Mouse (Mus musculus): ENCODE results near the gene Slc48a1.

Gene Slc48a1

DNA sequence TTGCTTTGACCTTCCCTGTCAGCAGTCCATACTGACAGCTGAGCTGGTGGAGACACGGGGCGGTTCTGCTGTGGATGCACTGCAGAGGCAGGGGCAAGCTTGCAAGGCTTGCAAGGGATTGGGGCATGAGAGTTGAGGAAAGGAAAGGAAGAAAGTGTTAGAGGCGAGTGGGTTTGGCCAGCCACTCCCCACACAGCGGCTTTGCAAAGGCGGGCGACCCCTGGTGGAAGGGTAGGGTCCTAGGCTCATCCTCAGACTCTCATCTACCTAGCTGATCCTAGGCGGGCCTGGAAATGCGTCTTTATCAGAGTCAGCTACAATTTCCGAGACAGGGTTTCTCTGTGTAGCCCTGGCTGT is 4.4 kb downstream of the Slc48a1 start:
- DNase-seq (ENCODE audit: low spot score in 2 of 2), result peak in 1 of 2 experiments; percentile 32

DNA sequence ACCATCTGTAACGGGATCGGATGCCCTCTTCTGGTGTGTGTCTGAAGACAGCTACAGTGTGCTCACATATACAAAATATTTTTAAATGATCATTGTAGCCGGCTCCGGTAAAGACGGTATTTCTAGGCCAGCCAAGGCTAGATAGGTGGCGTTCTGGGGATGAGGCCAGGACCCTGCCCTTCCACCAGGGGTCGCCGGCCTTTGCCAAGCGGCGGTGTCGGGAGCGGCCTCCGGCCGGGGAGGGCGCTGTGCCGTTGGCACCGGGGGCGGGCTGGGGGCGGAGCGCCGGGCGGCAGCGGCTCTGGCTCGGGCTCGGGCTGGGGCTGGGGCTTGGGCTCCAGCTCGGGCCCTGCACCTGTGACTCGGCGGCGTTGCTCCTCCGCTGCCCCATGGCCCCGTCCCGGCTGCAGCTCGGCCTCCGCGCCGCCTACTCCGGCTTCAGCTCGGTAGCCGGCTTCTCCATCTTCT is 5.8 kb downstream of the Slc48a1 start:
- peak; percentile 83 for DNase-seq (ENCODE audit: low spot score in 2 of 2)

DNA sequence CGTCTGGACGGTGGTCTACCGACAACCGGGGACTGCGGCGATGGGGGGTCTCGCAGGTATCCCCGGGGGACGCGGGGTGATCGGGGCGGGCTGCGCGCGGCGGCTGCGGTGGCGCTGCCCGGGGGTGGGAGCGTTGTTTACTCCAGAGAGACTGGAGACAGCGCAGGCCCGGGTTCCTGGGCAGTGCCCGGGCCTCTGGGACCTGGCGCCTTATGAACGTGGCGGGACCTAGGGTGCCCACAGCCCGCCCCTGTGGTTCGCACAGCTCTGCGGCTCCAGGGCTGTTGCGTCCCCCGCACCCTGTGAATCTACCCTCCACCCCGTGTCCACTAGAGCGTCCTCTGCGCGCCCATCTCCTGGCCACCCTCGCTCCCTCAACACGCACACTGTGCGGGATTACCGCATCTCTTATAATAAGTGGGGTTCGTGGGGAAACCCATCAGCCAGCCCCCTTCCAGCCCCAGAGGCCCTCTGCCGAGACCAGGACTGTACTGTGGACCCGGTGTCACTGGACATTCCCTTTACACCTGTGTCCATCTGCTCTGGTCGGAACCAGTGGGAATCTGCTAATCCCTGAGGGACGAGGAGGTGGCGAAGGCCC is 6.3 kb downstream of the Slc48a1 start:
- DNase-seq (ENCODE audit: low spot score in 2 of 2), result peak in 1 of 2 experiments; percentile 56

GRCm38 (mm10) chr15:97785731-97786411 is 7.6 kb downstream of the Slc48a1 start:
- peak in 1 of 2 experiments; percentile 32 for DNase-seq (ENCODE audit: low spot score in 2 of 2)

GRCm38 (mm10) chr15:97786412-97787112 is 8.2 kb downstream of the Slc48a1 start:
- peak; percentile 53 to 56 for DNase-seq (ENCODE audit: low spot score in 2 of 2)

GRCm38 (mm10) chr15:97787148-97787798 is 9.0 kb downstream of the Slc48a1 start:
- DNase-seq (ENCODE audit: low spot score in 2 of 2), result no peak

DNA sequence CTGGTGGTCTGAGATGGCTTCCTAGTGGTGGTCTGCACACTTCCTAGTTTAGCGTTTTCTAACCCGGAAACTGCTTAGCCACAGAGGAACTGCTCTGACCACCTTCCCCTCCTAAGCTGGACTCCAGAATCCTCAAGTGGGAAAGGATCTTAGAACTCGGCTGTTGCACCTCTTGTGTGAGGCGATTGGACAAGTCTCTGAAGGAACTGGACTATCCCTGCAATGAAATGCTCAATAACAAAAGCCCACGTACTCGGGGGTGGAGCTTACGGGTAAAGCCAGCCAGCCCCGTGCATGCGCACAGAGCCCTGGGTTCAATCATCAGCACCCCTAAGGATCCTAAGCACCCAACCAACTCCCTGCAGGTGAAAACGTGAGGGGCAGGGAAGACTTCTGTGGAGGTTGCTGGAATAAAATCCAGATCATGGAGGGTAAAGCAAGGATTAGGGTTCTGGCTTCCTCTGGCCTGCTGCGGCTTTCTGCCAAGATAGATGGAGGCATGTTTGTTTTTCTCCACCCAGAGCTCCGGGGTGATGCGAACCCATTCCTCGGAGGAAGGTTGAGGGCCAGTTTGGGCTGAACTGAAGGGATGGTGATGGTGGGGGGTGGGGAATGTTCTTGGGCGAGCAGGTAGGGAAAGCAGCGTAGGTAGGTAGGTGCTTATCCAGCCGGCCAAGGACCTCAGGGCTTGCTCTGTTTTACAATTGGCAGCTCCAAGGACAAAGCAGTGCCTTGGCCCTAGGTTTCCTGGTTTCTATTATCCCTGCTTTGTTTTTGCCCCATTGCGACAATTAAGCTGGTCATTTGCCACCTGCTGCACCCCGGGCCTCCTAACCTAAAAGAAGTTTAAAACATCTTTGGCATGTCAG is 9.7 kb downstream of the Slc48a1 start:
- peak in 1 of 2 experiments; percentile 52 for DNase-seq (ENCODE audit: low spot score in 2 of 2)

- DNase-seq (ENCODE audit: low spot score in 2 of 2), result peak; percentile 49 to 69
Measured at GRCm38 (mm10) chr15:97788821-97789220, 10.5 kb downstream of the Slc48a1 start.

DNA sequence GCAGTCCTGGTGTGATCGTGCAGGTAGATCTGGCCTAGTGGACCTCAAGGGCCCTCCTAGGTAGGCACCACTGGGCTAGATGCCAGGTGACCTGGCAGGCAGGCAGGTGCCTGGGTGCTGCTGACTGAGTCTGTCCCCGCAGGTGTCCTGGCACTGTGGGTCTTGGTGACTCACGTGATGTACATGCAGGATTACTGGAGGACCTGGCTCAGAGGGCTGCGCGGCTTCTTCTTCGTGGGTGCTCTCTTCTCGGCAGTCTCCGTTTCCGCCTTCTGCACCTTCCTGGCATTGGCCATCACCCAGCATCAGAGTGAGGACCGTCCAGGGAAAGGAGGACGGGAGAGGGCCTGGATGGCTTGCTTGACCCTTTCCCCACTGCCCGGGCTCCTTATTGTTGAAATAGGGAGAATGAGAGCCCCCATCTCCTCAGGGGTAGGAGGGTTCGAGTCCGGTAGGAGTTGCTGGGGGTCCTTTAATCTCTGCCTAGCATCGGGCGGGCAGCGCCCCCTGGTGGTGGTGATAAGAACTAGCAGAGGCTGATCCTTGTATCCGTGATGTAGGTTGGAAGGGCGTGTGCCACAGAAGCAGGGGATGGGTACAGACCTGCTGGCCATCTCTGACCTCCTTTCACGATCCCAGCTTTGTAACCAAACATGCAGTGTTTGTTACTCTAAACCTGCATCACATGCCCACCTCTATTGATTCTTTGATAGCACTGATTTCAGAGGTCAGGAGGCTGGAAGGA is 11.6 kb downstream of the Slc48a1 start:
- peak in 1 of 2 experiments; percentile 58 for DNase-seq (ENCODE audit: low spot score in 2 of 2)

- no peak for DNase-seq (ENCODE audit: low spot score in 2 of 2)
Measured at GRCm38 (mm10) chr15:97791126-97791700, 12.9 kb downstream of the Slc48a1 start.

- no peak for DNase-seq (ENCODE audit: low spot score in 2 of 2)
Measured at GRCm38 (mm10) chr15:97793386-97794153, 15.2 kb downstream of the Slc48a1 start.

- DNase-seq (ENCODE audit: low spot score in 2 of 2), result no peak
Measured at GRCm38 (mm10) chr15:97794268-97794667, 15.9 kb downstream of the Slc48a1 start.

- DNase-seq (ENCODE audit: low spot score in 2 of 2), result no peak
Measured at GRCm38 (mm10) chr15:97795559-97796235, 17.4 kb downstream of the Slc48a1 start.

DNA sequence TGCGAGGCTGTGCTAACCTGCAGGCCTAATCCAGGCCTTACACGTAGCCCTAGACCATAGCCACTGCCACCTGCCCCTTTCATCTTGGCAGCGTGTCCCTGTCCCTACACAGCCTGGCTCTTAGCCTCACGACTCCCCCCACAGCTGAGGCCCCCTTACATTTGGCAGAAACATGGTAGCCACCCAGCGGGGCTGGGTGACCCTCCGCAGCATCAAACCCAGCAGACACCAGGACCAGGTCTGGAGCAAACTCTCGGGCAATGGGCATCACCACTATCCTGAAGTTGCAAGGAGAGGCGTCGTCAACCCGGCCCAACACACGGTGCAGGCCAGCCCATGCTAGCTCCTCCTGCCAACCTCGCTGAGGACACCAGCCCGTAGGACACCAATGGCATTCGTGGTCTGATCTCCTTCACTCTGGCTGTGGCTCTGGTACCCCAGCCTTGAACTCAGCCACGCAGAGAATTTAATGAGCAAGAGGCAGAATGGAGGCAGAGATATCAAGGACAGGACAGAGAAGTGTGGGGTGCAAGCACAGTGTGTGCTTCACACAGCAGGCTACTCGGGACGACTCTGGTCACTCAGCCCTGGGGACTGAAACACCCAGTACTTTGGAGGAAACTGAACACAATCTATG is 18.5 kb downstream of the Slc48a1 start:
- no peak for DNase-seq (ENCODE audit: low spot score in 2 of 2)

GRCm38 (mm10) chr15:97798134-97798533 is 19.8 kb downstream of the Slc48a1 start:
- no peak for DNase-seq (ENCODE audit: low spot score in 2 of 2)

DNA sequence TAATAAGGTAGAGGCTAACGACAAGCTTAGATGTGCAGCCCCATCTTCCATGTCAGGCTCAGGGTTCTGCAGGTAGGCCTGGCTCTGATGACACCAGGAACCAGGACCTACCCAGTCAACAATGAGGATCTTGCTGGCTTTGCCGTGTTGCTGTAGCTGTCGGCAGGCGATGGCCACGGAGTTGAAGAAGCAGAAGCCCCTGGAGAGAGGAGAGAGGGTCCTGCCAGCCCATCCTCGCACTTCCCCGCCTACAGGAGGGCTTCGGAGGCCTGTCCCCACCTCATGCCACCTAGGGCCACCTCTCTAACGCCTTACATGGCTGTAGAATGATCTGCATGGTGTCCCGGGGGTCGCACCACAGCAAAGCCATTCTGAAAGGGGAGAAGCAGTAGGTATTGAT is 21.1 kb downstream of the Slc48a1 start:
- DNase-seq (ENCODE audit: low spot score in 2 of 2), result no peak

- no peak for DNase-seq (ENCODE audit: low spot score in 2 of 2)
Measured at GRCm38 (mm10) chr15:97800853-97801252, 22.5 kb downstream of the Slc48a1 start.

- DNase-seq (ENCODE audit: low spot score in 2 of 2), result no peak
Measured at GRCm38 (mm10) chr15:97801811-97802210, 23.5 kb downstream of the Slc48a1 start.

All from right cerebral cortex, adult 2 months (tissue).